In genomic region chr4:125742162-125742571, GRCm38 (mm10) we compare ENCODE assay signal across 19 mouse cellular contexts.
DNase-seq lines count a peak whose midpoint lies in the region; ATAC-seq and TF ChIP-seq lines count a peak whose summit lies in the region.
"Had no signal": no experiment of that assay in that cellular context is flagged by ENCODE, and none has a peak within 500 bp of the region (broad histone marks: within the 10 kb centered on the region; RNA-seq: fewer than 3 reads in every experiment).

No protein-coding gene starts in this region.

- TF ChIP-seq CTCF in hindbrain, postnatal 0 days (IDR thresholded peaks at IDR 0.05; ENCODE audit: low read depth) = no peak

- no peaks in the 10 kb centered on the region for H3K4me1 ChIP-seq in hindbrain, postnatal 0 days (ENCODE audit: insufficient read depth, low read length)
- H3K4me1 ChIP-seq in hindbrain, embryonic 11.5 days (replicated peaks; ENCODE audit: control insufficient read depth, insufficient read depth, low read length) = no peaks in the 10 kb centered on the region
- H3K4me1 ChIP-seq: forebrain, embryonic 15.5 days; hindbrain, embryonic 12.5 days; limb, embryonic 15.5 days; liver, embryonic 15.5 days had no signal

- no peaks in the 10 kb centered on the region for H3K9me3 ChIP-seq in hindbrain, postnatal 0 days (ENCODE audit: low read length)
- no peaks in the 10 kb centered on the region for H3K9me3 ChIP-seq in hindbrain, embryonic 11.5 days (ENCODE audit: control insufficient read depth, low read length)
- H3K9me3 ChIP-seq: forebrain, embryonic 15.5 days; hindbrain, embryonic 12.5 days; limb, embryonic 15.5 days; liver, embryonic 15.5 days had no signal

- no peak overlapping the region for H3K9ac ChIP-seq in hindbrain, postnatal 0 days (replicated peaks; ENCODE audit: low read length)
- H3K9ac ChIP-seq in hindbrain, embryonic 11.5 days (ENCODE audit: low read depth, low read length) = no peak overlapping the region
- H3K9ac ChIP-seq: forebrain, embryonic 15.5 days; hindbrain, embryonic 12.5 days; limb, embryonic 15.5 days; liver, embryonic 15.5 days had no signal

- DNase-seq in cerebellum, adult 11 months = peak; percentile 34
- DNase-seq in hindbrain, postnatal 0 days (ENCODE audit: low spot score) = peak; percentile 59
- no peak for DNase-seq in hindbrain, embryonic 11.5 days (ENCODE audit: low spot score)
- DNase-seq in cerebellum, adult 11-12 months = peak; percentile 53
- peak; percentile 73 to 78 for DNase-seq in cerebellum, postnatal 14 days
- DNase-seq in frontal cortex, postnatal 25 days (ENCODE audit: low spot score in 2 of 2) = no peak
- DNase-seq in right cerebral cortex, postnatal 14 days = no peak
- DNase-seq: adrenal gland, postnatal 10 days; gastrocnemius, postnatal 36 days had no signal

- no peak for ATAC-seq in cerebellum, adult (ENCODE audit: insufficient number of reproducible peaks, low FRiP score, low TSS enrichment)
- peak; percentile 55; the same call in 1 of the 2 replicates for ATAC-seq in hindbrain, postnatal 0 days
- no peak for ATAC-seq in hindbrain, embryonic 11.5 days (ENCODE audit: low FRiP score)
- ATAC-seq: activated CD4-positive, CD25-positive, alpha-beta regulatory T cell, adult 4 months; forebrain, embryonic 15.5 days; intestine, postnatal 0 days had no signal

- 53% methylated on average over 16 of the region's 16 CpGs for WGBS in hindbrain, postnatal 0 days
- WGBS in hindbrain, embryonic 11.5 days = 85% methylated on average over 16 of the region's 16 CpGs

- no peaks in the 10 kb centered on the region for H3K27me3 ChIP-seq in hindbrain, postnatal 0 days (ENCODE audit: insufficient read depth, low read length)
- no peaks in the 10 kb centered on the region for H3K27me3 ChIP-seq in hindbrain, embryonic 11.5 days (ENCODE audit: control insufficient read depth, insufficient read depth, low read length)
- H3K27me3 ChIP-seq: forebrain, embryonic 15.5 days; liver, embryonic 15.5 days had no signal

- H3K4me2 ChIP-seq in hindbrain, postnatal 0 days (ENCODE audit: low read depth, low read length) = no peak overlapping the region
- H3K4me2 ChIP-seq in hindbrain, embryonic 11.5 days (replicated peaks; ENCODE audit: low read depth, low read length) = no peak overlapping the region
- H3K4me2 ChIP-seq: forebrain, embryonic 15.5 days; hindbrain, embryonic 12.5 days; limb, embryonic 15.5 days; liver, embryonic 15.5 days; midbrain, embryonic 11.5 days had no signal

- H3K36me3 ChIP-seq in hindbrain, postnatal 0 days (ENCODE audit: insufficient read depth, low read length) = no peaks in the 10 kb centered on the region
- no peaks in the 10 kb centered on the region for H3K36me3 ChIP-seq in hindbrain, embryonic 11.5 days (ENCODE audit: control insufficient read depth, insufficient read depth, low read length)
- H3K36me3 ChIP-seq: forebrain, embryonic 15.5 days; hindbrain, embryonic 12.5 days; limb, embryonic 15.5 days; liver, embryonic 15.5 days had no signal

- no peak overlapping the region for H3K4me3 ChIP-seq in hindbrain, postnatal 0 days (ENCODE audit: low read length)
- no peak overlapping the region for H3K4me3 ChIP-seq in hindbrain, embryonic 11.5 days (ENCODE audit: low read depth, low read length)
- H3K4me3 ChIP-seq: forebrain, embryonic 15.5 days; hindbrain, embryonic 12.5 days; limb, embryonic 15.5 days; liver, embryonic 15.5 days had no signal

- H3K27ac ChIP-seq in hindbrain, postnatal 0 days = no peak overlapping the region
- no peak overlapping the region for H3K27ac ChIP-seq in hindbrain, embryonic 11.5 days (ENCODE audit: low read depth, low read length)
- H3K27ac ChIP-seq: forebrain, embryonic 15.5 days; hindbrain, embryonic 12.5 days; kidney, postnatal 0 days; limb, embryonic 15.5 days; liver, embryonic 15.5 days; macrophage had no signal

Comparison
In these comparisons a context has a peak if more than half of its experiments do, and no peak if none do; other contexts are left out.
1. DNase-seq: peak in cerebellum, adult 11 months (single experiment), hindbrain, postnatal 0 days (single experiment), cerebellum, adult 11-12 months (single experiment) and cerebellum, postnatal 14 days (2 of 2); none in hindbrain, embryonic 11.5 days (single experiment), frontal cortex, postnatal 25 days (0 of 2) and right cerebral cortex, postnatal 14 days (single experiment).